Mouse (Mus musculus) intestine, embryonic 14.5 days (tissue): ENCODE data around the gene Csnk1g2. TPM values are rescaled to one million over a fixed set of nuclear protein-coding genes. Genes with fewer than 3 reads are reported as not detected.

Experiments
- ATAC-seq: fragments of 200-750 bp; cut with Nextera tagmentation; replicated peaks from 2 replicates; pipeline ENCODE4 v1.8.0; 2017; ENCODE audit warnings: low read depth, moderate number of reproducible peaks, moderate TSS enrichment, moderate library complexity; ENCODE audit not compliant: low FRiP score, low TSS enrichment
- DNase-seq: peaks from one replicate; pipeline ENCODE4 v3.0.0-alpha.2; 2018; ENCODE audit warnings: low spot score
- H3K27ac ChIP-seq: fragments of 300-500 bp; sonication (generic); 2 replicates; pipeline ENCODE4 v1.5.1; 2014; ENCODE audit warnings: low read depth, mild to moderate bottlenecking, control low read depth
- H3K27me3 ChIP-seq: fragments of 300-500 bp; sonication (generic); replicated peaks from 2 replicates; pipeline ENCODE4 v1.6.1; 2014; ENCODE audit warnings: low read length, control low read depth; ENCODE audit not compliant: control insufficient read depth, insufficient read depth
- H3K36me3 ChIP-seq: fragments of 300-500 bp; sonication (generic); 2 replicates; pipeline ENCODE4 v1.6.1; 2014; ENCODE audit warnings: low read length, control low read depth; ENCODE audit not compliant: control insufficient read depth, insufficient read depth
- H3K4me1 ChIP-seq: fragments of 300-500 bp; sonication (generic); replicated peaks from 2 replicates; pipeline ENCODE4 v1.6.1; 2014; ENCODE audit warnings: low read length, control low read depth, mixed read lengths; ENCODE audit not compliant: control insufficient read depth, insufficient read depth
- H3K4me2 ChIP-seq: fragments of 300-500 bp; sonication (generic); 2 replicates; pipeline ENCODE4 v1.6.1; 2014; ENCODE audit warnings: low read length
- H3K4me3 ChIP-seq: fragments of 300-500 bp; sonication (generic); 2 replicates; pipeline ENCODE4 v1.5.1; 2014; ENCODE audit warnings: low read depth, low read length, control low read depth, mixed read lengths
- H3K9ac ChIP-seq: fragments of 300-500 bp; sonication (generic); 2 replicates; pipeline ENCODE4 v1.6.1; 2014; ENCODE audit warnings: mild to moderate bottlenecking, low read length
- H3K9me3 ChIP-seq: fragments of 300-500 bp; sonication (generic); 2 replicates; pipeline ENCODE4 v1.6.1; 2016; ENCODE audit warnings: low read length, control low read depth; ENCODE audit not compliant: control insufficient read depth
- WGBS: fragments of 180-500 bp; shearing (Covaris S2); extraction: QIAGEN DNeasy Blood & Tissue Kit; methylation state at CpG from one replicate; pipeline ENCODE4 v1.1.7; 2014; 5-methylcytosine and 5-hydroxymethylcytosine counted together
- polyA plus RNA-seq: library from polyadenylated mRNA; unstranded; fragments of >200 nt; fragmentation: Nextera tagmentation; extraction: Ambion mirVana; gene quantifications from 2 replicates; pipeline ENCODE4 v1.2.1, GENCODE M21; 2014

Csnk1g2 gene
- polyA plus RNA-seq, 1 experiment from 2014 or later: 116 TPM

GRCm38 (mm10) chr10:80669737-80670485 lies 47.3 kb downstream of the Csnk1g2 start:
- Histone ChIP-seq H3K36me3 (peaks cover 72% of the 10 kb centered on the region), H3K4me1 (peaks cover 24% of the 10 kb centered on the region), H3K9me3 (no peaks in the 10 kb centered on the region), H3K27me3 (no peaks in the 10 kb centered on the region), H3K4me2 (no peak overlapping the region), H3K9ac (no peak overlapping the region), H3K4me3 (no peak overlapping the region), H3K27ac (no peak overlapping the region)
- 95% methylated on average over 7 of the region's 7 CpGs for WGBS
- DNase-seq (no peak), ATAC-seq (no peak)

- WGBS: 90% methylated on average over 2 of the region's 2 CpGs
- no peak for ATAC-seq
- DNase-seq: no peak
- Histone ChIP-seq H3K9me3 (no peaks in the 10 kb centered on the region), H3K4me1 (peaks cover 21% of the 10 kb centered on the region), H3K4me3 (no peak overlapping the region), H3K36me3 (peaks cover 72% of the 10 kb centered on the region), H3K27me3 (no peaks in the 10 kb centered on the region), H3K27ac (no peak overlapping the region), H3K9ac (no peak overlapping the region), H3K4me2 (no peak overlapping the region)
These were observed 47.9 kb downstream of the Csnk1g2 start for GRCm38 (mm10) chr10:80670531-80670930.

GRCm38 (mm10) chr10:80671251-80671650 lies 48.6 kb downstream of the Csnk1g2 start:
- Histone ChIP-seq H3K36me3 (peaks cover 69% of the 10 kb centered on the region), H3K9me3 (no peaks in the 10 kb centered on the region), H3K9ac (no peak overlapping the region), H3K27ac (no peak overlapping the region), H3K4me3 (no peak overlapping the region), H3K4me1 (peaks cover 21% of the 10 kb centered on the region), H3K27me3 (no peaks in the 10 kb centered on the region), H3K4me2 (no peak overlapping the region)
- 94% methylated on average over 4 of the region's 4 CpGs for WGBS
- no peak for DNase-seq
- no peak for ATAC-seq

GRCm38 (mm10) chr10:80671936-80672690 lies 49.5 kb downstream of the Csnk1g2 start:
- Histone ChIP-seq H3K27ac (no peak overlapping the region), H3K27me3 (no peaks in the 10 kb centered on the region), H3K4me1 (peaks cover 23% of the 10 kb centered on the region), H3K36me3 (peaks cover 60% of the 10 kb centered on the region), H3K4me2 (no peak overlapping the region), H3K9ac (0 out of 2 replicates have a peak overlapping the region, but pooled peaks have one; percentile 13), H3K9me3 (no peaks in the 10 kb centered on the region), H3K4me3 (no peak overlapping the region)
- ATAC-seq (no peak), DNase-seq (no peak)
- WGBS: 85% methylated on average over 11 of the region's 11 CpGs

GRCm38 (mm10) chr10:80673690-80674089 lies 51.1 kb downstream of the Csnk1g2 start:
- ATAC-seq (no peak), DNase-seq (no peak)
- H3K9me3 ChIP-seq: no peaks in the 10 kb centered on the region
- peak overlapping the region; percentile 89; the same call in 1 of the 2 replicates for H3K4me2 ChIP-seq
- 76% methylated on average over 3 of the region's 3 CpGs for WGBS
- no peak overlapping the region for H3K4me3 ChIP-seq
- H3K27me3 ChIP-seq: no peaks in the 10 kb centered on the region
- peaks cover 39% of the 10 kb centered on the region for H3K4me1 ChIP-seq
- peaks cover 44% of the 10 kb centered on the region for H3K36me3 ChIP-seq
- no peak overlapping the region for H3K27ac ChIP-seq
- no peak overlapping the region for H3K9ac ChIP-seq

GRCm38 (mm10) chr10:80674161-80674711 lies 51.6 kb downstream of the Csnk1g2 start:
- Histone ChIP-seq H3K4me3 (peak overlapping the region; percentile 73), H3K27ac (no peak overlapping the region), H3K9me3 (no peaks in the 10 kb centered on the region), H3K36me3 (peaks cover 39% of the 10 kb centered on the region), H3K4me1 (peaks cover 43% of the 10 kb centered on the region), H3K27me3 (no peaks in the 10 kb centered on the region), H3K4me2 (peak overlapping the region; percentile 89), H3K9ac (peak overlapping the region; percentile 91; the same call in 1 of the 2 replicates)
- 54% methylated on average over 5 of the region's 5 CpGs for WGBS
- DNase-seq (no peak), ATAC-seq (no peak)

- no peaks in the 10 kb centered on the region for H3K9me3 ChIP-seq
- H3K27ac ChIP-seq: peak overlapping the region; percentile 52
- no peaks in the 10 kb centered on the region for H3K27me3 ChIP-seq
- WGBS: 12% methylated on average over 6 of the region's 6 CpGs
- H3K9ac ChIP-seq: peak overlapping the region; percentile 91
- H3K4me1 ChIP-seq: peaks cover 43% of the 10 kb centered on the region
- ATAC-seq (no peak), DNase-seq (peak; percentile 67)
- peaks cover 32% of the 10 kb centered on the region for H3K36me3 ChIP-seq
- H3K4me2 ChIP-seq: peak overlapping the region; percentile 89
- H3K4me3 ChIP-seq: peak overlapping the region; percentile 73
These were observed 52.3 kb downstream of the Csnk1g2 start for GRCm38 (mm10) chr10:80674851-80675404.

- 0 out of 2 replicates have a peak, but pooled peaks have one; percentile 2 for ATAC-seq
- H3K27me3 ChIP-seq: no peaks in the 10 kb centered on the region
- H3K9me3 ChIP-seq: no peaks in the 10 kb centered on the region
- peaks cover 25% of the 10 kb centered on the region for H3K36me3 ChIP-seq
- peak overlapping the region; percentile 91 for H3K9ac ChIP-seq
- H3K4me3 ChIP-seq: peak overlapping the region; percentile 73
- H3K27ac ChIP-seq: peak overlapping the region; percentile 66; the same call in 1 of the 2 replicates
- peak overlapping the region; percentile 89 for H3K4me2 ChIP-seq
- DNase-seq: peak; percentile 72
- peaks cover 43% of the 10 kb centered on the region for H3K4me1 ChIP-seq
- 0% methylated on average over 51 of the region's 54 CpGs for WGBS
These were observed 53.0 kb downstream of the Csnk1g2 start for GRCm38 (mm10) chr10:80675405-80676197.
